Mouse (Mus musculus) kidney, embryonic 14.5 days (tissue): Measurements from ENCODE around the gene Hivep1. TPM values are rescaled to one million over a fixed set of nuclear protein-coding genes. Genes with fewer than 3 reads are reported as not detected.

Experiments used
- ATAC-seq: fragments of 200-750 bp; cut with Nextera tagmentation; 2 replicates; pipeline ENCODE4 v1.8.0; 2017; ENCODE audit warnings: moderate number of reproducible peaks, mild to moderate bottlenecking, moderate TSS enrichment, moderate library complexity; ENCODE audit not compliant: low FRiP score, low TSS enrichment
- H3K27ac ChIP-seq: fragments of 300-500 bp; sonication (generic); 2 replicates; pipeline ENCODE4 v1.5.1; 2014; ENCODE audit warnings: low read depth, mild to moderate bottlenecking, low read length, moderate library complexity, mixed read lengths
- H3K27me3 ChIP-seq: fragments of 300-500 bp; sonication (generic); 2 replicates; pipeline ENCODE4 v1.6.1; 2014; ENCODE audit warnings: mild to moderate bottlenecking, low read length; ENCODE audit not compliant: control insufficient read depth, insufficient read depth
- H3K36me3 ChIP-seq: fragments of 300-500 bp; sonication (generic); 2 replicates; pipeline ENCODE4 v1.6.1; 2014; ENCODE audit warnings: low read length, mixed read lengths; ENCODE audit not compliant: control insufficient read depth, insufficient read depth
- H3K4me1 ChIP-seq: fragments of 300-500 bp; sonication (generic); 2 replicates; pipeline ENCODE4 v1.6.1; 2014; ENCODE audit warnings: low read length, mixed read lengths; ENCODE audit not compliant: control insufficient read depth, insufficient read depth
- H3K4me2 ChIP-seq: fragments of 300-500 bp; sonication (generic); replicated peaks from 2 replicates; pipeline ENCODE4 v1.6.1; 2014; ENCODE audit warnings: low read depth, mild to moderate bottlenecking, low read length
- H3K4me3 ChIP-seq: fragments of 300-500 bp; sonication (generic); 2 replicates; pipeline ENCODE4 v1.5.1; 2014; ENCODE audit warnings: mild to moderate bottlenecking, low read length
- H3K9ac ChIP-seq: fragments of 300-500 bp; sonication (generic); 2 replicates; pipeline ENCODE4 v1.6.1; 2014; ENCODE audit warnings: low read depth, mild to moderate bottlenecking, low read length, moderate library complexity
- H3K9me3 ChIP-seq: fragments of 300-500 bp; sonication (generic); 2 replicates; pipeline ENCODE4 v1.6.1; 2016; ENCODE audit warnings: low read length; ENCODE audit not compliant: control insufficient read depth
- WGBS: fragments of 180-500 bp; shearing (Covaris S2); extraction: QIAGEN DNeasy Blood & Tissue Kit; methylation state at CpG from one replicate; pipeline ENCODE4 v1.1.7; 2014; 5-methylcytosine and 5-hydroxymethylcytosine counted together
- polyA plus RNA-seq: library from polyadenylated mRNA; unstranded; fragments of >200 nt; fragmentation: Nextera tagmentation; extraction: Ambion mirVana; gene quantifications from 2 replicates; pipeline ENCODE4 v1.2.1, GENCODE M21; 2014

Hivep1 gene
- polyA plus RNA-seq, 1 experiment from 2014 or later = 16.1 TPM

DNA sequence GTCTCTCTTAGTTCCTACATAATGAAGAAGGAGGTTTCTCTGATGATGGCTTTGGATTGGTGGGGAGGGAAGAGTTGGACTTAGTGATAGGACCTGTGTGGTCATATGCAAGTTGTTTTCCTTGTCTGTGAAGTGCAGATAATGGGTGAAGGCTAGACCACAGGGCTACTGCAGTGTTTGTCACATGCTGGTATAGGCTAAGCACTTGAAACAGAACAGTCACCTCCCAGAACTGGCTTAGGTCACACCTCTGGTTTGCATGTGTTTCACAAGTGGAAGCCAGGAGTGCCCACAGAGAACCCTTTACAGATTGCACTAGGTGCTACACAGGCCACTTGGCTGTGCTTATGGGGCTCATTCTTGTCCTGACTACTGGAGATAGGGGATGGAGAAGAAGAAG is 12.4 kb downstream of the Hivep1 start:
- H3K9ac ChIP-seq = no peak overlapping the region
- H3K27me3 ChIP-seq = no peaks in the 10 kb centered on the region
- no peaks in the 10 kb centered on the region; the same call in 1 of the 2 replicates for H3K4me1 ChIP-seq
- no peak overlapping the region for H3K4me2 ChIP-seq
- H3K4me3 ChIP-seq = no peak overlapping the region
- ATAC-seq = no peak
- H3K9me3 ChIP-seq = no peaks in the 10 kb centered on the region
- no peak overlapping the region for H3K27ac ChIP-seq
- peaks cover 39% of the 10 kb centered on the region; the same call in 1 of the 2 replicates for H3K36me3 ChIP-seq

DNA sequence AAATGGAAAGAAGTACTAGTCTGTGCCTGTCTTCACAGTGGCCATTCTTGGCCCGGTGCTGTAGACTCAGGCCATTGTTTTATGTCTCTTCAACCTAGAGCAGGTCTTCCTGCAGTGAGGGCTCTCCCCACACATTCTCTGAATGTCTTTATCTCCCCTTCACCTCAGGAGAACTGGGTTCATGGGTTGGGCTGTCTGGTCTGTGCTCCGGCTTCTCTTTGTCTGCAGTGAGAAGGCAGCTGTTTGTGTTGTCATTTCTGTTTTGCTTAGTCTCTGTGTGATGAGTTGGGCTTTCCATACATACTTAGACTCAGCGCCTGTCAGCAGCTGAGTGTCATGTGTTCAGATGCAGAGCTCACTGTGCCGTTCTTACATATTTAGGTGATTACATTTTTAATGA is 18.4 kb downstream of the Hivep1 start:
- Histone ChIP-seq H3K27me3 (no peaks in the 10 kb centered on the region), H3K4me3 (no peak overlapping the region), H3K9me3 (no peaks in the 10 kb centered on the region), H3K27ac (no peak overlapping the region), H3K4me2 (no peak overlapping the region), H3K4me1 (no peaks in the 10 kb centered on the region), H3K9ac (no peak overlapping the region), H3K36me3 (peaks cover 19% of the 10 kb centered on the region; the same call in 1 of the 2 replicates)
- ATAC-seq = no peak
- WGBS = 71% methylated on average over 4 of the region's 4 CpGs

DNA sequence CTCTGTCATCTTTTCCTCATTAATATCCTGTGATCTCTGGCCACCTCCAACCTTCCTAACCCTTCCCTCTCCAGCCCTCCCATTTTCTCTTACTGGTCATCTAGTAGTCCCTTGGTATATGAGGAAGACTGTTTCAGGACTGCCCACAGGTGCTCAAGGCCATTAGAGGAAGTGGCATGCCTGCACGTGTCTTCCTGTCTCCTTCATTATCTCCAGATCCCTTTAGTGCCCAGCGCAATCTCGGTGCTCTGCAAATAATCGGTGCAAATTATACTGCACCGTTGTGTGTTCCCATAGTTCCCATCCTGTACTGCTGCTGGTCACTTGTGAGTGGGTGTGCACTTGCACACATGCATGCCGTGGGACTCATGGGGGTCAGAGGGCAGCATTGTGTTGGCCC is 19.2 kb downstream of the Hivep1 start:
- 83% methylated on average over 6 of the region's 6 CpGs for WGBS
- no peak overlapping the region for H3K9ac ChIP-seq
- peaks cover 16% of the 10 kb centered on the region; the same call in 1 of the 2 replicates for H3K36me3 ChIP-seq
- H3K4me1 ChIP-seq = no peaks in the 10 kb centered on the region
- H3K9me3 ChIP-seq = no peaks in the 10 kb centered on the region
- H3K27me3 ChIP-seq = no peaks in the 10 kb centered on the region
- no peak for ATAC-seq
- H3K27ac ChIP-seq = no peak overlapping the region
- H3K4me2 ChIP-seq = no peak overlapping the region
- no peak overlapping the region for H3K4me3 ChIP-seq

DNA sequence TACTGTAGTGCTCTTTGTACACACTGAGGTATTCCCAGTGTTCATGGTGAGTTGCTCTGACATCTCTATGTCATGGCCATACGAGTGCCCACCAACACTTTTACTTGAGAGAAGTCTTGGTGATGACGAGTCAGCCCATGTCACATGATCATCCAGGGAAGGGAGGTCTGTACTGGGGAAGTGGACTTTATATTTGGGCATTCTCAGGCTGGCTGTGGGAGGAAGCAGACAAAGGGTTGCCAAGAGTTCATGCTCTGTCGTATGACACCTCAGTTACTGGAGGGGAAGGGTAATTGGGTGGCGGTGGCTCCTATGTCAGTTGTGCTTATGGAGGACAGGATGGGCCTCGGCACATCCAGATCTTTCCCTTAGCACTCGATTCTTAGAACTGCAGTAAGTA is 21.5 kb downstream of the Hivep1 start:
- WGBS = 58% methylated on average over 6 of the region's 6 CpGs

DNA sequence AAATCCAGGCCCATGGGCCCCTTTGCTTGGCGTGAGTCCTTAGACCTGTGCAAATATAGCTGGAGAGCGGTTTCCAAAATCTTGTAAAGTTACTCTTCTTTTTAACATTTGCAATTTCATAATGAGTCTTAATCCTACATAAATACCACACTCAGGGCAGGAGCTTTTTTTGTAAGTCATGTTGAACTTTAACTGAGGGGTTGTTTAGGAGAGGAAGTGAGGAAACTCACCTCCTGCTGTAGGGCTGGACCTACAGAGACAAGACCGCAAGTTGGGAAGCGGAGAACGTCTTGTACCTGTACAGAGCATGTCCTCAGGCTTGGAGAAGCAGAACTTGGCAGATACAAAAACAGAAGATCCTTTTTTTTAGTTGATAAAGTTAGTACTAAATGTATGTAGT is 23.7 kb downstream of the Hivep1 start:
- Histone ChIP-seq H3K4me2 (no peak overlapping the region), H3K27me3 (no peaks in the 10 kb centered on the region), H3K36me3 (peaks cover 15% of the 10 kb centered on the region; the same call in 1 of the 2 replicates), H3K9me3 (no peaks in the 10 kb centered on the region), H3K27ac (no peak overlapping the region), H3K9ac (no peak overlapping the region), H3K4me1 (no peaks in the 10 kb centered on the region), H3K4me3 (no peak overlapping the region)
- WGBS = 97% methylated on average over 5 of the region's 5 CpGs
- no peak for ATAC-seq

More for the DNA sequence above, 21.5 kb downstream of the Hivep1 start:
- H3K4me2 ChIP-seq = no peak overlapping the region
- H3K4me1 ChIP-seq = no peaks in the 10 kb centered on the region
- H3K4me3 ChIP-seq = no peak overlapping the region
- H3K27ac ChIP-seq = no peak overlapping the region
- H3K9ac ChIP-seq = no peak overlapping the region
- H3K36me3 ChIP-seq = peaks cover 21% of the 10 kb centered on the region; the same call in 1 of the 2 replicates
- H3K9me3 ChIP-seq = no peaks in the 10 kb centered on the region
- no peak for ATAC-seq
- no peaks in the 10 kb centered on the region for H3K27me3 ChIP-seq

DNA sequence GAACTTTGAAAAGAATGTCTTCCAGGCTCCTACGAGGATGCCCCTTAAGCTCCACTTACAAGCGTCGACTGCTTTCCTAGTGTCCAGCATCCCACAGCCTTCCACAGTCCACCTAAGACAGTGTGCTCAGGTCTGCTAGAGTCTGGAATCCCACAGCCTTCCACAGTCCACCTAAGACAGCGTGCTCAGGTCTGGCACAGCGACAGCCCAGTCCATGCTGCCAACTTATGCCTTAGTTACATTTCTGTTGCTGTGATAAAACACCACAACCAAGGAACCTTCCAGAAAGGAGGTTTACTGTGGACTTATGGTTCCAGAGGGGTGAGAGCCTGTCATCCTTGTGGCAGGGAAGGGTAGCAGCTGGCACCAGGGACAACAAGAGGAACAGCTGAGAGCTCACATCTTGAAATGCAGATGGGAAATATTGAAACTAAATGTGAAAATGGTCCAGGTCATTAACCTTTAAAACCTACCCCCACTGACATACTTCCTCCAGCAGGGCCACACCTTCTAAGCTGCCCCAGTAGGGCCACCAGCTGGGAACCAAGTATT is 25.0 kb downstream of the Hivep1 start:
- Histone ChIP-seq H3K4me1 (no peaks in the 10 kb centered on the region), H3K4me3 (no peak overlapping the region), H3K4me2 (no peak overlapping the region), H3K27me3 (no peaks in the 10 kb centered on the region), H3K9ac (no peak overlapping the region), H3K27ac (no peak overlapping the region), H3K9me3 (no peaks in the 10 kb centered on the region), H3K36me3 (peaks cover 19% of the 10 kb centered on the region; the same call in 1 of the 2 replicates)
- no peak for ATAC-seq
- WGBS = 94% methylated on average over 5 of the region's 5 CpGs

DNA sequence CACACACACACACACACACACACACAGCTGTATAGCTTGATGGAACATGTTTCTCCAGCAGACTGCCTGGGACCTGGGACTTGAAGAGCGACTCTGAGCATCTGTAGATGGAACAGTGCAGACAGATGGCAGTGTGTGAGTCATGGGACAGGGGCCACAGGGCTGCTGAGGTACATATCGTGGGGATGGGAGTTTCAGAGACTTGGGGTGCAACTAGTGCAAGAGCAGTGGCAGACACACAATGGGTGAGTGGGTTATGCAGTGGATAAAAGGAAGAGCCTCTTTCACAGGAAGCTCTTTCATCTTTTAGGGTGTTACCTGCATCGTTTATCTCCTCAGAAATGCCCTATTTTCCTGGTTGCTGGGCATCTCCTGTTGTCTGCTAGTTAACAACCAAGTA is 25.8 kb downstream of the Hivep1 start:
- Histone ChIP-seq H3K4me3 (no peak overlapping the region), H3K9ac (no peak overlapping the region), H3K4me2 (no peak overlapping the region), H3K4me1 (no peaks in the 10 kb centered on the region), H3K36me3 (peaks cover 20% of the 10 kb centered on the region; the same call in 1 of the 2 replicates), H3K27ac (no peak overlapping the region), H3K9me3 (no peaks in the 10 kb centered on the region), H3K27me3 (no peaks in the 10 kb centered on the region)
- 85% methylated on average over 3 of the region's 3 CpGs for WGBS
- no peak for ATAC-seq

DNA sequence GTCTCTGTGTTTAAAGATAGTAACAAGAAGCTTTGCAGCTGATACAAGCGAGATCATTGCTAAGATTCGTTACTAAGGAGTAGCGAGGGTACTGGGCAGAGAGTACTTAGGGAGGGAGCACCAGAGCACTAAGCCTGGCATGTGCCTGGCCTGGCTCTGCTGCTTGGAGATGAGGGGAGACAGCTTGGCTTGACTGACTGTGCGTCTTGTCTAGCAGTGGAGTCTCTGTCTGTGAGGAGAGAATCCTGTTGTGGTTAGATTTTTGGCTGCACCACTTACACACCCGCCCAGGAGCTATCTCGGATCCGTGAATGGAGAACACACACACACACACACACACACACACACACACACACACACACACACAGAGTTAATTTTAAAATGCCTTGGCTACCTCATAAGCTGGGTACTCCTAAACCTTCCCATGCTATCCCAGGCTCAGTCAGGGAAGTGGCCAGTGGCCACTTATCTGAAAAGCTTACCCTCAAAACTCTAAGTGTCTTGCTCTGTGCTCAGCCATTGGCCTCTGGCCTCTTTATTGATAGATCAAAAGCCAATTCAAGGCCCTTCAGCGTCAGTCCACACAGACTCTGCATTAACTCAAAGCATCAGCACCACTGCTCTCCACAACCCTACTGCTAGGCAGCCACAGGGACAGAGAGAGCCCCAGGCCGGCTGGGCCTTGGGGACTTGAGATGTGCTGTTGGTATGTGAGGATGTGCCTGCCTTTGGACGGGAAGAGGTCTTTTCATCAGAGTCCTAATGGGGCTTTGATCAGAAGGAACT is 28.5 kb downstream of the Hivep1 start:
- Histone ChIP-seq H3K36me3 (peaks cover 20% of the 10 kb centered on the region; the same call in 1 of the 2 replicates), H3K27me3 (no peaks in the 10 kb centered on the region), H3K9me3 (no peaks in the 10 kb centered on the region), H3K4me1 (no peaks in the 10 kb centered on the region), H3K27ac (no peak overlapping the region), H3K4me2 (no peak overlapping the region), H3K4me3 (no peak overlapping the region), H3K9ac (no peak overlapping the region)
- no peak for ATAC-seq
- 73% methylated on average over 10 of the region's 10 CpGs for WGBS

DNA sequence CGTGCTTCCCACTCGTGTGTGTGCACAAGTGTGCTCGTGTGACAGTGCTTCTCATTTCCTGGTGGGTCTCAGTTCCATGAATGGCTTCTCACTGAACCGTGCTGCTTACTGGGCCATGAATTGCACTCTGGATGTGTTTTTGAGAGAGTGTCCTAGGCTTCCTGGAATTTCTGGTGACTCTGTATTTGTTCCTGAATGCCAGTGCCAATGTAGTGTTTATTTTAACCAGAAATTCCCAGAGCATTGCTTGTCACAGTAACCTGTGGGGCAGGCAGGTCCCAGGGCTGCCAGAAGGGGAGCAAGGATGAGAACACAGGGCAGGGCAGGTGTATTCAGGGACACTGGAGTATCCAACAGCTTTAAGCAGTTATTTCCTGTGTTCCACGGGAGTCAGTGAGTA is 36.5 kb downstream of the Hivep1 start:
- no peak overlapping the region for H3K4me3 ChIP-seq
- H3K27ac ChIP-seq = no peak overlapping the region
- H3K9me3 ChIP-seq = no peaks in the 10 kb centered on the region
- no peaks in the 10 kb centered on the region for H3K27me3 ChIP-seq
- 28% methylated on average over 5 of the region's 5 CpGs for WGBS
- no peaks in the 10 kb centered on the region for H3K36me3 ChIP-seq
- H3K4me1 ChIP-seq = peaks cover 8% of the 10 kb centered on the region; the same call in 1 of the 2 replicates
- no peak overlapping the region for H3K4me2 ChIP-seq
- no peak overlapping the region for H3K9ac ChIP-seq
- ATAC-seq = no peak
